Mouse (Mus musculus) MEL (cell line): ENCODE results near the gene Ermard. TPM values are rescaled to one million over a fixed set of nuclear protein-coding genes. Genes with fewer than 3 reads are reported as not detected.

Experiments used
- DNase-seq: peaks from one replicate; pipeline ENCODE4 v3.0.0; 2011; ENCODE audit warnings: low read depth, low spot score
- H3K27ac ChIP-seq: 2 replicates; pipeline ENCODE4 v1.5.1; 2012; ENCODE audit warnings: low read depth, mild to moderate bottlenecking, control low read depth, low read length, moderate library complexity; ENCODE audit not compliant: control insufficient read depth
- H3K27me3 ChIP-seq, 2 experiments: fragments of 150-350 bp in 1 of 2; sonication (generic) in 1 of 2; 2 replicates each; pipeline ENCODE4 v1.6.1; 2012; ENCODE audit warnings: low read length in 2 of 2, mild to moderate bottlenecking in 2 of 2, improper control_type of control experiment in 1 of 2, moderate library complexity in 1 of 2; ENCODE audit not compliant: insufficient read depth in 2 of 2, control insufficient read depth in 1 of 2
- H3K36me3 ChIP-seq, 2 experiments: 2 replicates each; pipeline ENCODE4 v1.6.1; 2012 to 2014; ENCODE audit warnings: low read length in 2 of 2, improper control_type of control experiment in 1 of 2, inconsistent platforms in 1 of 2, mild to moderate bottlenecking in 1 of 2; ENCODE audit not compliant: insufficient read depth in 2 of 2, control insufficient read depth in 1 of 2
- H3K4me1 ChIP-seq, 2 experiments: fragments of 150-350 bp in 1 of 2; sonication (generic) in 1 of 2; 2 replicates each; pipeline ENCODE4 v1.6.1; 2012; ENCODE audit warnings: low read length in 2 of 2, improper control_type of control experiment in 1 of 2, mild to moderate bottlenecking in 1 of 2; ENCODE audit not compliant: insufficient read depth in 2 of 2, control insufficient read depth in 1 of 2
- H3K4me3 ChIP-seq, 2 experiments: fragments of 150-350 bp in 1 of 2; sonication (generic) in 1 of 2; 2 replicates each; pipeline ENCODE4 v1.5.1; 2012; ENCODE audit warnings: low read depth in 2 of 2, low read length in 2 of 2, mild to moderate bottlenecking in 2 of 2, moderate library complexity in 2 of 2, control low read depth in 1 of 2, improper control_type of control experiment in 1 of 2; ENCODE audit not compliant: control insufficient read depth in 1 of 2, insufficient read depth in 1 of 2
- H3K79me2 ChIP-seq: 2 replicates; pipeline ENCODE4 v1.6.1; 2012; ENCODE audit warnings: mild to moderate bottlenecking, low read length, moderate library complexity; ENCODE audit not compliant: control insufficient read depth, poor library complexity, insufficient read depth
- H3K9ac ChIP-seq: 2 replicates; pipeline ENCODE4 v1.6.1; 2012; ENCODE audit warnings: low read depth, mild to moderate bottlenecking, control low read depth, low read length, moderate library complexity; ENCODE audit not compliant: control insufficient read depth, poor library complexity, severe bottlenecking
- H3K9me3 ChIP-seq: fragments of 150-350 bp; sonication (generic); replicated peaks from 2 replicates; pipeline ENCODE4 v1.6.1; 2012; ENCODE audit warnings: mild to moderate bottlenecking, low read length, improper control_type of control experiment, moderate library complexity; ENCODE audit not compliant: insufficient read depth
- BHLHE40 ChIP-seq: IDR thresholded peaks from 2 replicates; pipeline ENCODE4 v1.6.1; 2012; ENCODE audit warnings: low read depth, mild to moderate bottlenecking, inconsistent platforms, low read length, improper control_type of control experiment, borderline replicate concordance
- CHD1 ChIP-seq: IDR thresholded peaks from 2 replicates; pipeline ENCODE4 v1.6.1; 2012; ENCODE audit warnings: low read depth, mild to moderate bottlenecking, inconsistent platforms, low read length, improper control_type of control experiment
- CHD2 ChIP-seq: IDR thresholded peaks from 2 replicates; pipeline ENCODE4 v1.6.1; 2011; ENCODE audit warnings: low read length, improper control_type of control experiment
- CTCF ChIP-seq, 3 experiments: IDR thresholded peaks in 2 of 3; conservative IDR thresholded peaks in 1 of 3; 2 replicates each; pipeline ENCODE4 v1.5.1; 2011 to 2012; ENCODE audit warnings: low read length in 3 of 3, low read depth in 2 of 3, mild to moderate bottlenecking in 2 of 3, improper control_type of control experiment in 1 of 3, inconsistent platforms in 1 of 3, mixed read lengths in 1 of 3, moderate library complexity in 1 of 3; ENCODE audit not compliant: control insufficient read depth in 1 of 3, insufficient read depth in 1 of 3, poor library complexity in 1 of 3, severe bottlenecking in 1 of 3
- E2F4 ChIP-seq: IDR thresholded peaks from 2 replicates; pipeline ENCODE4 v1.6.1; 2011; ENCODE audit warnings: low read depth, low read length, improper control_type of control experiment, borderline replicate concordance
- EP300 ChIP-seq, 2 experiments: IDR thresholded peaks; 2 replicates each; pipeline ENCODE4 v1.6.1; 2011; ENCODE audit warnings: improper control_type of control experiment in 2 of 2, low read length in 2 of 2, low read depth in 1 of 2, mild to moderate bottlenecking in 1 of 2
- ETS1 ChIP-seq: IDR thresholded peaks from 2 replicates; pipeline ENCODE4 v1.6.1; 2012; ENCODE audit warnings: low read depth, mild to moderate bottlenecking, inconsistent platforms, low read length, improper control_type of control experiment, moderate library complexity
- GABPA ChIP-seq: IDR thresholded peaks from 2 replicates; pipeline ENCODE4 v1.6.1; 2012; ENCODE audit warnings: low read depth, mild to moderate bottlenecking, inconsistent platforms, low read length, improper control_type of control experiment, moderate library complexity
- GATA1 ChIP-seq: IDR thresholded peaks from 2 replicates; pipeline ENCODE4 v1.6.1; 2011; ENCODE audit warnings: low read depth, low read length, improper control_type of control experiment
- HCFC1 ChIP-seq: IDR thresholded peaks from 2 replicates; pipeline ENCODE4 v1.6.1; 2012; ENCODE audit warnings: low read depth, mild to moderate bottlenecking, inconsistent platforms, low read length, improper control_type of control experiment, moderate library complexity
- JUND ChIP-seq: IDR thresholded peaks from 2 replicates; pipeline ENCODE4 v1.6.1; 2011; ENCODE audit warnings: low read depth, mild to moderate bottlenecking, improper control_type of control experiment, low read length
- KAT2A ChIP-seq: conservative IDR thresholded peaks from 2 replicates; pipeline ENCODE4 v1.6.1; 2012; ENCODE audit warnings: low read depth, low read length, improper control_type of control experiment, inconsistent platforms
- MAFK ChIP-seq: IDR thresholded peaks from 2 replicates; pipeline ENCODE4 v1.6.1; 2011; ENCODE audit warnings: low read depth, mild to moderate bottlenecking, low read length, improper control_type of control experiment, borderline replicate concordance
- MAX ChIP-seq: IDR thresholded peaks from 2 replicates; pipeline ENCODE4 v1.6.1; 2011; ENCODE audit warnings: low read length, improper control_type of control experiment
- MAZ ChIP-seq: IDR thresholded peaks from 2 replicates; pipeline ENCODE4 v1.6.1; 2012; ENCODE audit warnings: low read depth, mild to moderate bottlenecking, inconsistent platforms, low read length, improper control_type of control experiment
- MEF2A ChIP-seq: IDR thresholded peaks from 2 replicates; pipeline ENCODE4 v1.6.1; 2014; ENCODE audit warnings: low read depth, mild to moderate bottlenecking, inconsistent platforms, low read length, improper control_type of control experiment; ENCODE audit not compliant: poor library complexity, insufficient replicate concordance, severe bottlenecking; ENCODE audit errors: extremely low read depth
- MXI1 ChIP-seq: IDR thresholded peaks from 2 replicates; pipeline ENCODE4 v1.6.1; 2011; ENCODE audit warnings: mild to moderate bottlenecking, low read depth, low read length, improper control_type of control experiment
- MYB ChIP-seq: IDR thresholded peaks from 2 replicates; pipeline ENCODE4 v1.6.1; 2011; ENCODE audit warnings: mild to moderate bottlenecking, low read depth, low read length, improper control_type of control experiment
- MYC ChIP-seq: IDR thresholded peaks from 2 replicates; pipeline ENCODE4 v1.6.1; 2011; ENCODE audit warnings: low read depth, mild to moderate bottlenecking, low read length, improper control_type of control experiment, moderate library complexity
- NELFE ChIP-seq: IDR thresholded peaks from 2 replicates; pipeline ENCODE4 v1.6.1; 2011; ENCODE audit warnings: low read depth, low read length, improper control_type of control experiment
- NRF1 ChIP-seq: IDR thresholded peaks from 2 replicates; pipeline ENCODE4 v1.6.1; 2014; ENCODE audit warnings: low read depth, mild to moderate bottlenecking, inconsistent platforms, low read length, improper control_type of control experiment, moderate library complexity; ENCODE audit not compliant: poor library complexity, insufficient read depth, severe bottlenecking
- POLR2A ChIP-seq, 2 experiments: IDR thresholded peaks; 2 replicates each; pipeline ENCODE4 v1.6.1; 2011 to 2012; ENCODE audit warnings: low read length in 2 of 2, mild to moderate bottlenecking in 2 of 2, control low read depth in 1 of 2, improper control_type of control experiment in 1 of 2, low read depth in 1 of 2, moderate library complexity in 1 of 2; ENCODE audit not compliant: control insufficient read depth in 1 of 2, insufficient read depth in 1 of 2, poor library complexity in 1 of 2
- POLR2AphosphoS5 ChIP-seq: IDR thresholded peaks from 2 replicates; pipeline ENCODE4 v1.6.1; 2012; ENCODE audit warnings: low read depth, borderline replicate concordance, mild to moderate bottlenecking, inconsistent platforms, low read length, moderate library complexity, mixed read lengths
- RAD21 ChIP-seq: IDR thresholded peaks from 2 replicates; pipeline ENCODE4 v1.6.1; 2011; ENCODE audit warnings: mild to moderate bottlenecking, low read depth, low read length, improper control_type of control experiment
- RCOR1 ChIP-seq: IDR thresholded peaks from 2 replicates; pipeline ENCODE4 v1.6.1; 2012; ENCODE audit warnings: low read depth, mild to moderate bottlenecking, inconsistent platforms, low read length, improper control_type of control experiment
- SMC3 ChIP-seq: IDR thresholded peaks from 2 replicates; pipeline ENCODE4 v1.6.1; 2011; ENCODE audit warnings: low read depth, low read length, improper control_type of control experiment
- TAL1 ChIP-seq: IDR thresholded peaks from 2 replicates; pipeline ENCODE4 v1.6.1; 2012; ENCODE audit warnings: mild to moderate bottlenecking, inconsistent platforms, low read length, moderate library complexity, mixed read lengths
- TBP ChIP-seq: IDR thresholded peaks from 2 replicates; pipeline ENCODE4 v1.8.0; 2011; ENCODE audit warnings: low read depth, low read length, improper control_type of control experiment
- TCF12 ChIP-seq: IDR thresholded peaks from 2 replicates; pipeline ENCODE4 v1.6.1; 2014; ENCODE audit warnings: low read depth, mild to moderate bottlenecking, inconsistent platforms, low read length, improper control_type of control experiment, moderate library complexity
- UBTF ChIP-seq: IDR thresholded peaks from 2 replicates; pipeline ENCODE4 v1.6.1; 2012; ENCODE audit warnings: low read depth, mild to moderate bottlenecking, inconsistent platforms, low read length, improper control_type of control experiment, moderate library complexity, borderline replicate concordance; ENCODE audit not compliant: insufficient read depth
- USF1 ChIP-seq: IDR thresholded peaks from 2 replicates; pipeline ENCODE4 v1.6.1; 2014; ENCODE audit warnings: low read depth, mild to moderate bottlenecking, inconsistent platforms, low read length, improper control_type of control experiment, moderate library complexity
- USF2 ChIP-seq, 2 experiments: IDR thresholded peaks; 2 replicates each; pipeline ENCODE4 v1.6.1; 2011 to 2012; ENCODE audit warnings: improper control_type of control experiment in 2 of 2, low read length in 2 of 2, borderline replicate concordance in 1 of 2, inconsistent platforms in 1 of 2, low read depth in 1 of 2, mild to moderate bottlenecking in 1 of 2; ENCODE audit not compliant: insufficient read depth in 1 of 2
- ZC3H11A ChIP-seq: IDR thresholded peaks from 2 replicates; pipeline ENCODE4 v1.6.1; 2012; ENCODE audit warnings: low read depth, mild to moderate bottlenecking, inconsistent platforms, low read length, improper control_type of control experiment
- ZKSCAN1 ChIP-seq: IDR thresholded peaks from 2 replicates; pipeline ENCODE4 v1.6.1; 2012; ENCODE audit warnings: low read depth, mild to moderate bottlenecking, inconsistent platforms, low read length, improper control_type of control experiment, moderate library complexity
- ZMIZ1 ChIP-seq: IDR thresholded peaks from 2 replicates; pipeline ENCODE4 v1.6.1; 2012; ENCODE audit warnings: low read depth, mild to moderate bottlenecking, inconsistent platforms, low read length, improper control_type of control experiment, moderate library complexity
- ZNF384 ChIP-seq: IDR thresholded peaks from 2 replicates; pipeline ENCODE4 v1.6.1; 2012; ENCODE audit warnings: low read depth, mild to moderate bottlenecking, inconsistent platforms, low read length, improper control_type of control experiment
- polyA plus RNA-seq, 2 experiments: library from polyadenylated mRNA; stranded (reverse) in 1 of 2; unstranded in 1 of 2; fragments of >175 nt in 1 of 2; fragments of >200 nt in 1 of 2; gene quantifications; 2 replicates each; pipeline versions ENCODE4 v1.2.1 to v1.2.4; 2012; ENCODE audit warnings: low replicate concordance in 2 of 2, low read depth in 1 of 2; ENCODE audit not compliant: insufficient read length in 2 of 2, insufficient read depth in 1 of 2, missing spikeins in 1 of 2
- total RNA-seq: library from RNA; depleted of rRNA; stranded (reverse); fragments of 300-350 nt; gene quantifications from 2 replicates; pipeline ENCODE4 v1.2.3, GENCODE M21; 2012

Ermard gene
- total and polyA plus RNA-seq, 3 experiments = 28.2 to 47.0 TPM; not detected in 1

DNA sequence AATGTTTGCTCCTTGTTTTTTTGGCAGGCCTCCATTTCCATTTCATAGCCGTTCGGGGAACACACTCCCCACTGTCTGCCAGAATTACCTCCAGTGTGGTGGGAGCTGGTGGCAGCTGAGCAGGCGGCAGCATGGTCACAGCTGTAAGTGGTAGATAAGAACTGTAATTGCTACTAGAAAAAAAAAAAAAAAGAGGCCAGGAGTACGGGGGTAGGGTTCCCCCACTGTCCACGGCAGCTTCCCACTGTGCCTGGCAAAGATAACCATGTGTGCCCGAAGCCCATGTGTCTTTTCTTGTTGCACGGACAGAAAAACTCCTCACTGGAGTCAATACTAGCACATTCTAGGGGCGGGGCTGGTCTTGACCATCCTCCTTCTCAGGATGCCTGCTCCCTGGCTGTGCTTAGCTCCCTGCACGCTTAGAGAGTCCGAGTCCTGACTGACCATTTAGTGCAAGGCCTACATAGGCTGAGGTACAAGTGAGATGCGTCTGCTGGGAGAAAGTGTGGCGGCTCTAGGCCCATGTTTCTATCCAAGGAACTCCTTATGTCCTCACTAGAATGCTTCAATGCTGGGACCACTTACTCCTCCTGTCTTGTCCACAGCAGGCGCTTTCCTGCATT lies 43.3 kb downstream of the Ermard start:
- DNase-seq = peak; percentile 92
- TF ChIP-seq ZC3H11A (no peak), TBP (0 out of 2 replicates have a peak, but pooled peaks have one; percentile 46), SMC3 (no peak; the same call in 1 of the 2 replicates), EP300 (IDR thresholded peaks at IDR 0.05; ENCODE audit: low read depth in 1 of 2, low read length in 2 of 2) (peak; percentile 90), ETS1 (peak; percentile 99), CHD2 (no peak), RCOR1 (peak; percentile 17; the same call in 1 of the 2 replicates), GATA1 (peak; percentile 90), MYC (peak; percentile 88), RAD21 (no peak), POLR2A (IDR thresholded peaks at IDR 0.05; ENCODE audit: control insufficient read depth in 1 of 2, insufficient read depth in 1 of 2, low read depth in 1 of 2, low read length in 2 of 2, poor library complexity in 1 of 2) (no peak), UBTF (no peak), MAFK (0 out of 2 replicates have a peak, but pooled peaks have one; percentile 50), ZNF384 (peak; percentile 99), BHLHE40 (peak; percentile 73; the same call in 1 of the 2 replicates), GABPA (no peak), NRF1 (no peak), MAX (peak; percentile 72), CTCF (IDR thresholded peaks at IDR 0.05 in 2 of 3, conservative IDR thresholded peaks at IDR 0.05 in 1 of 3; ENCODE audit: control insufficient read depth in 1 of 3, insufficient read depth in 1 of 3, low read depth in 2 of 3, low read length in 3 of 3, poor library complexity in 1 of 3, severe bottlenecking in 1 of 3) (no peak), E2F4 (no peak), HCFC1 (no peak), MYB (peak; percentile 42), POLR2AphosphoS5 (no peak), MXI1 (peak; percentile 93), NELFE (no peak), TAL1 (peak; percentile 99), MAZ (peak; percentile 79; the same call in 1 of the 2 replicates), KAT2A (no peak), ZMIZ1 (no peak), ZKSCAN1 (peak; percentile 56; the same call in 1 of the 2 replicates), USF2 (IDR thresholded peaks at IDR 0.05; ENCODE audit: borderline replicate concordance in 1 of 2, insufficient read depth in 1 of 2, low read depth in 1 of 2, low read length in 2 of 2) (no peak), TCF12 (peak; percentile 95), CHD1 (no peak), USF1 (no peak), MEF2A (no peak), JUND (no peak)

More for the DNA sequence above, 43.3 kb downstream of the Ermard start:
- Histone ChIP-seq H3K36me3 (peaks cover 0 to 21% of the 10 kb centered on the region in 2 experiments; a peak in 2 of 4 replicates), H3K27ac (peak overlapping the region; percentile 69), H3K27me3 (no peaks in the 10 kb centered on the region), H3K9ac (peak overlapping the region; percentile 5; the same call in 1 of the 2 replicates), H3K4me3 (no peak overlapping the region), H3K9me3 (no peaks in the 10 kb centered on the region), H3K79me2 (no peaks in the 10 kb centered on the region), H3K4me1 (peaks cover 9 to 30% of the 10 kb centered on the region in 2 experiments; a peak in 3 of 4 replicates)
